Mouse (Mus musculus): ENCODE measurements around the gene Rsph1.

- TF ChIP-seq CTCF (IDR thresholded peaks at IDR 0.05; ENCODE audit: low read depth, low read length) = no peak
- no peak for TF ChIP-seq POLR2A (IDR thresholded peaks at IDR 0.05; ENCODE audit: extremely low read depth, insufficient read depth, low read length)
These were observed 3.6 kb downstream of the Rsph1 start for GRCm38 (mm10) chr17:31273631-31274030.

All from liver, adult 2 months (tissue).